Mouse (Mus musculus) midbrain, embryonic 16.5 days (tissue): ENCODE results near the gene Atp2c2. TPM values are rescaled to one million over a fixed set of nuclear protein-coding genes. Genes with fewer than 3 reads are reported as not detected.

ENCODE experiments used
- ATAC-seq: fragments of 200-750 bp; cut with Nextera tagmentation; 2 replicates; pipeline ENCODE4 v1.8.0; 2017; ENCODE audit warnings: moderate TSS enrichment
- H3K27ac ChIP-seq: fragments of 300-500 bp; sonication (generic); 2 replicates; pipeline ENCODE4 v1.5.1; 2014; ENCODE audit warnings: mild to moderate bottlenecking, low read length, mixed read lengths
- H3K27me3 ChIP-seq: fragments of 300-500 bp; sonication (generic); 2 replicates; pipeline ENCODE4 v1.6.1; 2014; ENCODE audit warnings: low read depth, low read length, mixed read lengths; ENCODE audit not compliant: control insufficient read depth, insufficient read depth
- H3K36me3 ChIP-seq: fragments of 300-500 bp; sonication (generic); 2 replicates; pipeline ENCODE4 v1.6.1; 2014; ENCODE audit warnings: mild to moderate bottlenecking, low read length, moderate library complexity, mixed read lengths; ENCODE audit not compliant: control insufficient read depth, insufficient read depth
- H3K4me1 ChIP-seq: fragments of 300-500 bp; sonication (generic); 2 replicates; pipeline ENCODE4 v1.6.1; 2014; ENCODE audit warnings: mild to moderate bottlenecking, low read length, mixed read lengths; ENCODE audit not compliant: control insufficient read depth, insufficient read depth
- H3K4me2 ChIP-seq: fragments of 300-500 bp; sonication (generic); 2 replicates; pipeline ENCODE4 v1.6.1; 2014; ENCODE audit warnings: mild to moderate bottlenecking, low read length, mixed read lengths
- H3K4me3 ChIP-seq: fragments of 300-500 bp; sonication (generic); 2 replicates; pipeline ENCODE4 v1.5.1; 2014; ENCODE audit warnings: low read depth, mild to moderate bottlenecking, low read length, moderate library complexity, mixed read lengths
- H3K9ac ChIP-seq: fragments of 300-500 bp; sonication (generic); 2 replicates; pipeline ENCODE4 v1.6.1; 2014; ENCODE audit warnings: low read depth, low read length, mixed read lengths
- H3K9me3 ChIP-seq: fragments of 300-500 bp; sonication (generic); replicated peaks from 2 replicates; pipeline ENCODE4 v1.6.1; 2014; ENCODE audit warnings: mild to moderate bottlenecking, low read length, mixed read lengths; ENCODE audit not compliant: control insufficient read depth, poor library complexity, severe bottlenecking
- WGBS: fragments of 180-500 bp; shearing (Covaris S2); extraction: QIAGEN DNeasy Blood & Tissue Kit; methylation state at CpG from one replicate; pipeline ENCODE4 v1.1.7; 2014; 5-methylcytosine and 5-hydroxymethylcytosine counted together
- polyA plus RNA-seq: library from polyadenylated mRNA; unstranded; fragments of >200 nt; fragmentation: Nextera tagmentation; extraction: Ambion mirVana; gene quantifications from 2 replicates; pipeline ENCODE4 v1.2.1, GENCODE M21; 2015

The Atp2c2 gene
- polyA plus RNA-seq, 1 experiment from 2014 or later = 0.18 TPM

DNA sequence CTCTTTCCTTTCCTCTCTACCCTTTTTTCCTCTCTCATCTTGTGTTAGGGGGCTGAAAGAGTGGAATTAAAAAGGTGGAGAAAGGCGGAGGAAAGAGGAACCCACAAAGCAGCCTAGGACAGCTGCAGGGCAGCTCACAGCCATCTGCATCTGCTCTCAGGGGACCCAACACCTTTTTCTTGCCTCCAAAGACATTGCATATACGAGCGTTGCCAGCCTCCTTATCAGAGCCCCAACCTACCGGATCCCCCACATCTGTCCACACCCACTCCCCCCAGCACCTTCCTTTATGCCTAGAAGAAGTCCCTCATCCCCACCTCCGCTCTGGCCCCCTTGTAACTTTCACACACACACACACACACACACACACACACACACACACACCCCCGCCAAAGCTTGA is 83.8 kb downstream of the Atp2c2 start:
- H3K9me3 ChIP-seq = no peaks in the 10 kb centered on the region
- no peak overlapping the region for H3K4me3 ChIP-seq
- H3K4me2 ChIP-seq = no peak overlapping the region
- no peaks in the 10 kb centered on the region for H3K27me3 ChIP-seq
- H3K4me1 ChIP-seq = peaks cover 3% of the 10 kb centered on the region; the same call in 1 of the 2 replicates
- ATAC-seq = no peak
- H3K9ac ChIP-seq = no peak overlapping the region
- no peaks in the 10 kb centered on the region for H3K36me3 ChIP-seq
- 75% methylated on average over 6 of the region's 6 CpGs for WGBS
- no peak overlapping the region for H3K27ac ChIP-seq

DNA sequence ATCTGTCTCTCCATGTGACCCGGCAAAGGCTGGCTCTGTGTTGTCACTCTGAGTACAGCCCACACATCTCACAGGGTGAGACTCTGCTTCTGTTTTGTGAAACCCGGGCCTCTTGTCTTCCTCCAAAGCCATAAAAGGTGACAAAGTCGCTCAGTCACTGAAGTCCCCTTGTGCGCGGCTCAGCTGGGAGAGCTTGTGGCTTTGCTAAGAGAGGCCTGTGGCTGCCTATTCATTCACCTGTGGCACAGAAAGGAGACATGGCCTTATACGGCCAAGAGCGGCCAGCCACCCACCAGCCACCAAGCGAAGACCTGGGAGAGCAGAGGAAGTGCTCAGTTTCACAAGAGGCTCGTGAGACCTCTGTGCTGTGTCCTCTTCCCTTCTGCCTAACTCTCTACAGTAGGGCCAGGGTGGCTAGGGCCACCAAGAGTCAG is 84.3 kb downstream of the Atp2c2 start:
- no peaks in the 10 kb centered on the region for H3K27me3 ChIP-seq
- WGBS = 47% methylated on average over 9 of the region's 9 CpGs
- no peak for ATAC-seq
- no peaks in the 10 kb centered on the region for H3K36me3 ChIP-seq
- no peak overlapping the region for H3K27ac ChIP-seq
- no peak overlapping the region for H3K9ac ChIP-seq
- H3K4me1 ChIP-seq = no peaks in the 10 kb centered on the region; the same call in 1 of the 2 replicates
- H3K9me3 ChIP-seq = no peaks in the 10 kb centered on the region
- H3K4me3 ChIP-seq = no peak overlapping the region
- H3K4me2 ChIP-seq = no peak overlapping the region

DNA sequence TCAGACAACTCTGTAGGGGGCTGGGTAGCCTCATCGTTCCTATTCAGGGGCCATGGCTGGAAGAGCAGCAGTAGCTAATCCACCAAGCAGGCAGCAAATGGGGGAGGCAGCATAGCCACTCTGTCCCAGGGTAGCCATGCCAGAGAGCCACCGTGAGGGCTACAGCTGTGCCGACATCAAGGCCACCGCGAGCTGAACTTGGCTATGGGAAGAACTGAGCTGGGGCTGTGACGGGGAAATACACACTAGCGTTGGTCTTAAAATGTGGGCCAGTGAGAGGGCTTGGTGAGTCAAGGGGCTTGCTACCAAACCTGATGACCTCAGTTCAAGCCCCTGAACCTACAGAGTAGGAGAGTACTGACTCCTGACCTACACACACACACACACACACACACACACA is 84.9 kb downstream of the Atp2c2 start:
- no peak overlapping the region for H3K4me2 ChIP-seq
- H3K9me3 ChIP-seq = no peaks in the 10 kb centered on the region
- H3K27ac ChIP-seq = no peak overlapping the region
- no peak for ATAC-seq
- WGBS = 60% methylated on average over 7 of the region's 7 CpGs
- no peak overlapping the region for H3K9ac ChIP-seq
- no peaks in the 10 kb centered on the region for H3K36me3 ChIP-seq
- no peaks in the 10 kb centered on the region for H3K27me3 ChIP-seq
- no peak overlapping the region for H3K4me3 ChIP-seq
- H3K4me1 ChIP-seq = no peaks in the 10 kb centered on the region; the same call in 1 of the 2 replicates

DNA sequence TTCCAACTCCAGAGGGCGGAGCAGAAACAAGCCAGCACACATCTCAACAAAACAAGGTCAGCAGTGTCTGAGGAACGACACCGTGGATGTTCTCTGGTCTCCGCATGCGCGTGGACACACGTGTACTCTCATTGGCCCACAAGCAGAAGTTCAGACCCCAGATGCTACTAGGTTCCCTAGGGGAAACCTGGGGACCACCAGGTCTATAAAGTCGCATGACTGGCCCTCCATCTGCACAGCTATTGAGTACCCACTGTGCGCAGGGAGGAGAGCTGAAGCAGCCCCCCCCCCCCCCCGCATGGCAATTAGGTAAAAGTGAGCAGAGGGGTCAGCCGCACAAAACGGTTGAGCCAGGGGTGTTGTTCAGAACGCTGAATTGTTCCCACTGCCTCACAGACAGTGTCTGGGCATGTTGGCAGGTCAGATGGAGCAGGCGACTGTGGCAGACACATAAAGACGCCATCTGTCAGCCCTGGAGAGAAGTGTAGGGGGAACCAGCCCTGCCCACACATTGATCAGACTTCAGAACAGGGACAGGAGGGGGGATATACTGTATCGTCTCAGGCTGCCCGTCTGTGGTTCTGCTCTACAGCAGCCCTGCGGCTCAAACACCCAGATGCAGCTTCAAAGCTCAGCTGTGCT is 86.1 kb downstream of the Atp2c2 start:
- Histone ChIP-seq H3K4me3 (no peak overlapping the region), H3K4me1 (no peaks in the 10 kb centered on the region; the same call in 1 of the 2 replicates), H3K4me2 (no peak overlapping the region), H3K27me3 (no peaks in the 10 kb centered on the region), H3K9me3 (no peaks in the 10 kb centered on the region), H3K27ac (no peak overlapping the region), H3K9ac (no peak overlapping the region), H3K36me3 (no peaks in the 10 kb centered on the region)
- whole genome bisulfite sequencing = 31% methylated on average over 18 of the region's 18 CpGs
- ATAC-seq = no peak

DNA sequence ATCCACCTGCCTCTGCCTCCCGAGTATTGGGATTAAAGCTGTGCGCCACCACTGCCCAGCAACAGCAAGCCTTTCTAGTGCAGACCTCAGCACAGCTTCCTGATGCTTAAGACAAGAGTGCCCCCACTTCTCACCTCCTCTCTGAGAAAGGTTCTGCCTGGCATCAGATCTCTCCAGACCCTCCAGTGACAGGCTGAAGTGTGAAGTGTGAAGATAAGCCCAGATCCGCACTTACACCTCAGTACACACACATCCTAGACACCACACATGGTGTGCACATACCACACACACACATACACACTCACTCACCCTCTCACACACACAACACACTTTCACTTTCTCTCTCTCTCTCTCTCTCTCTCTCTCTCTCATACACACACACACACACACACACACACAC is 87.1 kb downstream of the Atp2c2 start:
- Histone ChIP-seq H3K4me2 (no peak overlapping the region), H3K9me3 (no peaks in the 10 kb centered on the region), H3K4me3 (no peak overlapping the region), H3K9ac (no peak overlapping the region), H3K36me3 (no peaks in the 10 kb centered on the region), H3K27ac (no peak overlapping the region), H3K4me1 (peaks cover under 1% of the 10 kb centered on the region; the same call in 1 of the 2 replicates), H3K27me3 (no peaks in the 10 kb centered on the region)
- 84% methylated on average over 3 of the region's 3 CpGs for WGBS
- ATAC-seq = no peak

DNA sequence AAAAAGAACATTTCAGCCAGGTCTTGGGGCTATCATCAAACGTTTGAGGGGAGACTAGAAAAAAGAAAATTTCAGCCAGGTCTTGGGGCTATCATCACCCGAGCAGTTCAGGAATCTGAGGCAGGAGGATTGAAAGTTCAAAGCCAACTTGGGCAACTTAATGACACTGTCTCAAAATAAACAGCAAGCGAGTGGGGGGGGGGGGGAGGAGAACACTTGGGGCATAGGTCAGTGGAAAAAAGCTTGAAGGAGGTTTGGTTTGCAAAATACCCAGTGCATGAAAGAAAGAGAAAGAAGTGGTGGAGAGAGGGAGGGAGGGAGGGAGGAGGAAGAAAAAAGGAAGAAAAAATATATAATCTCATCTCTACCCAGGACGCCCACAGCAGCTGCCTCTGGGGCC is 87.5 kb downstream of the Atp2c2 start:
- WGBS = 45% methylated on average over 4 of the region's 4 CpGs
- Histone ChIP-seq H3K4me2 (no peak overlapping the region), H3K4me3 (no peak overlapping the region), H3K27me3 (no peaks in the 10 kb centered on the region), H3K9me3 (no peaks in the 10 kb centered on the region), H3K27ac (no peak overlapping the region), H3K9ac (no peak overlapping the region), H3K36me3 (no peaks in the 10 kb centered on the region), H3K4me1 (peaks cover 5% of the 10 kb centered on the region; the same call in 1 of the 2 replicates)
- ATAC-seq = no peak

DNA sequence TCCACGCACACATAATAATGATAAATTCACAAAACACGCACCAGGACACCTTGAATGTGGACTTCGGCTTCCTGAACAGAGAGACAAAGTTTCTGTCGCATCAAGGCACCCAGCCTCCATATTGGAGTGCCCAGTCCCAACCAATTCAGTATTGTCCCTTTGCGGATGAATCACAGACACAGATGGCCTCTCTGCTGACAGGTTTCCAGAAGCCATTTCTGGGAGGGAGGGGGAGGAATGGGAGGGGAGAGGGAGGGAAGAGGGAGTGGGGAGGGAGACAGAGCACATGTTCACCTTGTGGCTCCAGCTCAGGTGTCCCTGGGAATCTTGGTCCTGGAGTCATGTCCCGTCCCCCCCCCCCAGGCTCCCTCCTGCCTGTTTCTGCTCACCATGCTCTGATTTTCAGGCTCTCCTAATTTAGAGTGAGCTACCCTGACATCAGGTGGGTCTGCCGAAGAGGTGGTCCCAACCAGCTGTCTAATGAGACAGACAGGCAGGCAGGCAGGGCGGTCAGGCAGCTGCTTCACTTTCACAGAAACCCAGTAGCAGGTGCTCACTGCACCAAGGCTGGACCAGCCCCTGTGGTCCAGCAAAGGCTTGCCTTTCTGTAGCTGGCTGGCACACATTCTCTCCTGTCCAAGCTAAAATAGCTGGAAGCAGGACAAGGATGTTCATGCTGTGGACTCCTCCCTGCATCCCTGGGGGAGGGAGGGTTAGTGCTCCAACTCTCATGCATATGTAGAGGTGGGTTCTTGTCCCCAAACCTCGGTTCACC is 89.0 kb downstream of the Atp2c2 start:
- peaks cover 5% of the 10 kb centered on the region; the same call in 1 of the 2 replicates for H3K4me1 ChIP-seq
- no peak overlapping the region for H3K27ac ChIP-seq
- no peaks in the 10 kb centered on the region for H3K27me3 ChIP-seq
- no peak overlapping the region for H3K4me3 ChIP-seq
- no peak overlapping the region for H3K9ac ChIP-seq
- no peak for ATAC-seq
- H3K9me3 ChIP-seq = no peaks in the 10 kb centered on the region
- H3K36me3 ChIP-seq = no peaks in the 10 kb centered on the region
- no peak overlapping the region for H3K4me2 ChIP-seq
- 67% methylated on average over 9 of the region's 9 CpGs for WGBS

DNA sequence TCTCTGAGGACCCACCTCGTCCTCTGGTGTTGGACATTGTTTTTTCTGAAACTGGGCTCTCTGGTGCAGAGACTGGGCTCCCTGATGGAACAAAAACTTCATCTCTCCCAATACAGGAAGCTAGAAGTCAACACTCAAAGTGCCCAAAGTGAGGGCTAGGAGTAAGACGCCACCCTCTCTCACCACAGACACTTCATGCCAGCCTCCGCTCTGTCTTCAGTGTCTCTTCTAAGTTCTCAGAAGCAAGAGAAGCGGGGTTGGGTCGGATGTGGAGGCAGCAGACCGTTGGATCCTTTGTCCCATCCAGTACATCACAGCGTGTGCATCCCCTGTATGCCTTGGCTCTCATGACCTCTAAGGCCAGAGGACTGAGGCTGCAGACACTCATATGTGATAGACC is 89.8 kb downstream of the Atp2c2 start:
- Histone ChIP-seq H3K4me3 (no peak overlapping the region), H3K27me3 (no peaks in the 10 kb centered on the region), H3K27ac (no peak overlapping the region), H3K9ac (no peak overlapping the region), H3K4me1 (peaks cover 5% of the 10 kb centered on the region; the same call in 1 of the 2 replicates), H3K36me3 (no peaks in the 10 kb centered on the region), H3K4me2 (no peak overlapping the region), H3K9me3 (no peaks in the 10 kb centered on the region)
- no peak for ATAC-seq
- WGBS = 86% methylated on average over 7 of the region's 7 CpGs
